Mouse (Mus musculus) small intestine, adult 2 months (tissue): ENCODE results near the gene Trmu. TPM values are rescaled to one million over a fixed set of nuclear protein-coding genes. Genes with fewer than 3 reads are reported as not detected.

Experiments
- H3K27ac ChIP-seq: fragments of 200-500 bp; 2 replicates; pipeline ENCODE4 v1.5.1; 2012; ENCODE audit warnings: low read depth, low read length, control low read depth, inconsistent platforms; ENCODE audit not compliant: insufficient read depth
- H3K27me3 ChIP-seq: fragments of 200-500 bp; 2 replicates; pipeline ENCODE4 v1.6.1; 2012; ENCODE audit warnings: mild to moderate bottlenecking, moderate library complexity, low read length, inconsistent platforms; ENCODE audit not compliant: control insufficient read depth, insufficient read depth
- H3K36me3 ChIP-seq: fragments of 200-500 bp; 2 replicates; pipeline ENCODE4 v1.6.1; 2012; ENCODE audit warnings: mild to moderate bottlenecking, low read length, control low read depth, inconsistent platforms; ENCODE audit not compliant: control insufficient read depth, insufficient read depth
- H3K4me1 ChIP-seq: fragments of 200-500 bp; 2 replicates; pipeline ENCODE4 v1.6.1; 2012; ENCODE audit warnings: low read length, inconsistent platforms, mixed read lengths; ENCODE audit not compliant: control insufficient read depth, insufficient read depth, insufficient read length
- H3K4me3 ChIP-seq: fragments of 200-500 bp; 2 replicates; pipeline ENCODE4 v1.5.1; 2012; ENCODE audit warnings: low read depth, mild to moderate bottlenecking, control low read depth, inconsistent platforms, low read length, moderate library complexity
- CTCF ChIP-seq: fragments of 200-500 bp; IDR thresholded peaks from 2 replicates; pipeline ENCODE4 v1.5.1; 2012; ENCODE audit warnings: low read depth, mild to moderate bottlenecking, control low read depth, inconsistent platforms, low read length, moderate library complexity, mixed read lengths; ENCODE audit not compliant: insufficient replicate concordance, insufficient read length; ENCODE audit errors: extremely low read depth
- POLR2A ChIP-seq: fragments of 200-500 bp; IDR thresholded peaks from 2 replicates; pipeline ENCODE4 v1.6.1; 2012; ENCODE audit warnings: low read depth, mild to moderate bottlenecking, control low read depth, inconsistent platforms, low read length, moderate library complexity
- WGBS: fragments of 180-500 bp; shearing (Covaris S2); methylation state at CpG from one replicate; pipeline ENCODE4 v1.1.7; 2018; 5-methylcytosine and 5-hydroxymethylcytosine counted together
- polyA plus RNA-seq: library from polyadenylated mRNA; depleted of rRNA; stranded (reverse); fragments of >200 nt; gene quantifications from 2 replicates; pipeline ENCODE4 v1.2.3, GENCODE M21; 2012; rRNA removed

Gene Trmu
- polyA plus RNA-seq, 1 experiment: 16.0 TPM

DNA sequence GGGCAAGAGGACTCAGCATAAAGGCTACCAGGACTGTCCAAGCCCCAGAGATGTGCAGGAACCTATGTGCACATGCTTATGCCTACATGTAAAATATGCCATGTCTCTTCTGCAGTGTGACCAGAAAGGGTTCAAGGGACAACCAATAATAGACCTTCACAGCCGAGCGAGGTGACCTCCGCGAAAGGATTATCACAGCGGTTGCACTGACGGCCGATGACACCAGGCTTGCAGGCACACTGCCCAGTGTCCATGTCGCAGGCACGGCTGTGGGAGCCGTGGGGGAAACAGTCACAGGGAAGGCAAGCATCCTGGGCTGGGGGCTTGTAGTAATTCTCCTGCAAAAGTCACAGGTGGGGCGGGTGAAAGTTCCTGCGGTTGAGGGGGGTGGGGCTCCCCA lies 49.0 kb downstream of the Trmu start:
- TF ChIP-seq CTCF: no peak
- no peak for TF ChIP-seq POLR2A
- Histone ChIP-seq H3K36me3 (no peaks in the 10 kb centered on the region), H3K27me3 (no peaks in the 10 kb centered on the region), H3K4me3 (no peak overlapping the region), H3K27ac (no peak overlapping the region), H3K4me1 (no peaks in the 10 kb centered on the region)
- 80% methylated on average over 12 of the region's 12 CpGs for WGBS

- no peaks in the 10 kb centered on the region for H3K27me3 ChIP-seq
- TF ChIP-seq POLR2A (no peak), CTCF (no peak)
- 38% methylated on average over 5 of the region's 5 CpGs for WGBS
- H3K27ac ChIP-seq: no peak overlapping the region
- H3K36me3 ChIP-seq: no peaks in the 10 kb centered on the region
- no peak overlapping the region for H3K4me3 ChIP-seq
- no peaks in the 10 kb centered on the region for H3K4me1 ChIP-seq
Observed at GRCm38 (mm10) chr15:85935627-85936049, 56.5 kb downstream of the Trmu start.

Other genes starting within 250 kb of the Trmu start
- gene Ppara, start 144.3 kb upstream of the Trmu start, polyA plus RNA-seq: 3.7 and 7.2 TPM in 2 replicates
- 21.4 and 27.4 TPM in 2 replicates for gene Cdpf1, start 67.6 kb upstream of the Trmu start, polyA plus RNA-seq
- 0.05 and 0.09 TPM in 2 replicates for gene Pkdrej, start 57.6 kb upstream of the Trmu start, polyA plus RNA-seq
- 4.4 and 8.1 TPM in 2 replicates for gene Ttc38, start 47.0 kb upstream of the Trmu start, polyA plus RNA-seq
- 3.6 and 7.1 TPM in 2 replicates for gene Gtse1, start 19.6 kb upstream of the Trmu start, polyA plus RNA-seq
- 2.9 and 4.7 TPM in 2 replicates for gene Celsr1, start 154.5 kb downstream of the Trmu start, polyA plus RNA-seq
- gene Gramd4, start 178.4 kb downstream of the Trmu start, polyA plus RNA-seq: 10.5 and 25.1 TPM in 2 replicates